Mouse (Mus musculus) kidney, embryonic 16.5 days (tissue): ENCODE data around the gene Iqgap2. TPM values are rescaled to one million over a fixed set of nuclear protein-coding genes. Genes with fewer than 3 reads are reported as not detected.

Experiments used
- ATAC-seq: fragments of 200-750 bp; cut with Nextera tagmentation; 2 replicates; pipeline ENCODE4 v1.8.0; 2017; ENCODE audit warnings: moderate TSS enrichment; ENCODE audit not compliant: low FRiP score, low TSS enrichment
- H3K27ac ChIP-seq: fragments of 300-500 bp; sonication (generic); 2 replicates; pipeline ENCODE4 v1.5.1; 2014; ENCODE audit warnings: low read length
- H3K27me3 ChIP-seq: fragments of 300-500 bp; sonication (generic); 2 replicates; pipeline ENCODE4 v1.6.1; 2014; ENCODE audit warnings: low read length, control low read depth, mixed read lengths; ENCODE audit not compliant: insufficient read depth
- H3K36me3 ChIP-seq: fragments of 300-500 bp; sonication (generic); 2 replicates; pipeline ENCODE4 v1.6.1; 2014; ENCODE audit warnings: low read length, control low read depth, mixed read lengths; ENCODE audit not compliant: insufficient read depth
- H3K4me1 ChIP-seq: fragments of 300-500 bp; sonication (generic); 2 replicates; pipeline ENCODE4 v1.6.1; 2014; ENCODE audit warnings: low read length, control low read depth, mixed read lengths; ENCODE audit not compliant: insufficient read depth
- H3K4me2 ChIP-seq: fragments of 300-500 bp; sonication (generic); replicated peaks from 2 replicates; pipeline ENCODE4 v1.6.1; 2014; ENCODE audit warnings: low read depth, low read length
- H3K4me3 ChIP-seq: fragments of 300-500 bp; sonication (generic); 2 replicates; pipeline ENCODE4 v1.5.1; 2014; ENCODE audit warnings: mild to moderate bottlenecking, low read length
- H3K9ac ChIP-seq: fragments of 300-500 bp; sonication (generic); replicated peaks from 2 replicates; pipeline ENCODE4 v1.6.1; 2014; ENCODE audit warnings: low read length
- H3K9me3 ChIP-seq: fragments of 300-500 bp; sonication (generic); 2 replicates; pipeline ENCODE4 v1.6.1; 2016; ENCODE audit warnings: low read length, control low read depth
- WGBS: fragments of 180-500 bp; shearing (Covaris S2); extraction: QIAGEN DNeasy Blood & Tissue Kit; methylation state at CpG from one replicate; pipeline ENCODE4 v1.1.7; 2014; 5-methylcytosine and 5-hydroxymethylcytosine counted together
- polyA plus RNA-seq: library from polyadenylated mRNA; unstranded; fragments of >200 nt; fragmentation: Nextera tagmentation; extraction: Ambion mirVana; gene quantifications from 2 replicates; pipeline ENCODE4 v1.2.1, GENCODE M21; 2015

Gene Iqgap2
- polyA plus RNA-seq, 1 experiment from 2014 or later = 10.5 TPM

- Histone ChIP-seq H3K4me3 (no peak overlapping the region), H3K27me3 (no peaks in the 10 kb centered on the region), H3K4me2 (no peak overlapping the region), H3K4me1 (no peaks in the 10 kb centered on the region), H3K36me3 (peaks cover 4% of the 10 kb centered on the region), H3K27ac (no peak overlapping the region), H3K9ac (no peak overlapping the region), H3K9me3 (no peaks in the 10 kb centered on the region)
- ATAC-seq = no peak
- WGBS = 76% methylated on average over 5 of the region's 5 CpGs
These were observed 295.8 kb downstream of the Iqgap2 start for GRCm38 (mm10) chr13:95595921-95596320.

GRCm38 (mm10) chr13:95595411-95595810, 296.3 kb downstream of the Iqgap2 start:
- Histone ChIP-seq H3K36me3 (no peaks in the 10 kb centered on the region; the same call in 1 of the 2 replicates), H3K27ac (no peak overlapping the region), H3K4me1 (no peaks in the 10 kb centered on the region), H3K9me3 (no peaks in the 10 kb centered on the region), H3K4me3 (no peak overlapping the region), H3K4me2 (no peak overlapping the region), H3K9ac (no peak overlapping the region), H3K27me3 (no peaks in the 10 kb centered on the region)
- 82% methylated on average over 7 of the region's 7 CpGs for WGBS
- no peak for ATAC-seq

GRCm38 (mm10) chr13:95592860-95593259, 298.9 kb downstream of the Iqgap2 start:
- WGBS = 75% methylated on average over 10 of the region's 10 CpGs
- no peaks in the 10 kb centered on the region for H3K27me3 ChIP-seq
- H3K4me1 ChIP-seq = no peaks in the 10 kb centered on the region
- H3K4me2 ChIP-seq = no peak overlapping the region
- no peaks in the 10 kb centered on the region for H3K36me3 ChIP-seq
- H3K9me3 ChIP-seq = no peaks in the 10 kb centered on the region
- no peak overlapping the region for H3K9ac ChIP-seq
- H3K4me3 ChIP-seq = no peak overlapping the region
- no peak overlapping the region for H3K27ac ChIP-seq
- no peak for ATAC-seq

GRCm38 (mm10) chr13:95591606-95592005, 300.1 kb downstream of the Iqgap2 start:
- H3K27me3 ChIP-seq = no peaks in the 10 kb centered on the region
- no peak overlapping the region for H3K27ac ChIP-seq
- H3K4me3 ChIP-seq = no peak overlapping the region
- H3K4me1 ChIP-seq = no peaks in the 10 kb centered on the region
- H3K4me2 ChIP-seq = no peak overlapping the region
- H3K36me3 ChIP-seq = no peaks in the 10 kb centered on the region
- no peak overlapping the region for H3K9ac ChIP-seq
- 95% methylated on average over 3 of the region's 3 CpGs for WGBS
- no peak for ATAC-seq
- H3K9me3 ChIP-seq = no peaks in the 10 kb centered on the region

- no peak overlapping the region for H3K27ac ChIP-seq
- no peaks in the 10 kb centered on the region for H3K36me3 ChIP-seq
- H3K4me3 ChIP-seq = no peak overlapping the region
- H3K4me1 ChIP-seq = no peaks in the 10 kb centered on the region
- H3K9ac ChIP-seq = no peak overlapping the region
- no peak for ATAC-seq
- H3K4me2 ChIP-seq = no peak overlapping the region
- no peaks in the 10 kb centered on the region for H3K27me3 ChIP-seq
- 82% methylated on average over 4 of the region's 4 CpGs for WGBS
- no peaks in the 10 kb centered on the region for H3K9me3 ChIP-seq
These were observed 304.1 kb downstream of the Iqgap2 start for GRCm38 (mm10) chr13:95587628-95588027.

- 78% methylated on average over 5 of the region's 5 CpGs for WGBS
- H3K4me3 ChIP-seq = no peak overlapping the region
- no peaks in the 10 kb centered on the region for H3K36me3 ChIP-seq
- no peak overlapping the region for H3K27ac ChIP-seq
- no peaks in the 10 kb centered on the region for H3K9me3 ChIP-seq
- no peak for ATAC-seq
- no peaks in the 10 kb centered on the region for H3K4me1 ChIP-seq
- no peak overlapping the region for H3K9ac ChIP-seq
- no peaks in the 10 kb centered on the region for H3K27me3 ChIP-seq
- no peak overlapping the region for H3K4me2 ChIP-seq
These were observed 306.8 kb downstream of the Iqgap2 start for GRCm38 (mm10) chr13:95584898-95585297.

GRCm38 (mm10) chr13:95583237-95584189, 308.2 kb downstream of the Iqgap2 start:
- no peak overlapping the region for H3K4me2 ChIP-seq
- H3K27me3 ChIP-seq = no peaks in the 10 kb centered on the region
- H3K4me3 ChIP-seq = no peak overlapping the region
- H3K9me3 ChIP-seq = no peaks in the 10 kb centered on the region
- H3K9ac ChIP-seq = no peak overlapping the region
- no peak for ATAC-seq
- H3K4me1 ChIP-seq = no peaks in the 10 kb centered on the region
- H3K27ac ChIP-seq = no peak overlapping the region
- no peaks in the 10 kb centered on the region for H3K36me3 ChIP-seq
- WGBS = 75% methylated on average over 19 of the region's 19 CpGs

GRCm38 (mm10) chr13:95581850-95582249, 309.9 kb downstream of the Iqgap2 start:
- Histone ChIP-seq H3K4me2 (no peak overlapping the region), H3K9me3 (no peaks in the 10 kb centered on the region), H3K9ac (no peak overlapping the region), H3K4me1 (no peaks in the 10 kb centered on the region), H3K27me3 (no peaks in the 10 kb centered on the region), H3K27ac (no peak overlapping the region), H3K4me3 (no peak overlapping the region), H3K36me3 (no peaks in the 10 kb centered on the region)
- 40% methylated on average over 1 of the region's 1 CpGs for WGBS
- ATAC-seq = no peak

GRCm38 (mm10) chr13:95578016-95578697, 313.6 kb downstream of the Iqgap2 start:
- Histone ChIP-seq H3K36me3 (no peaks in the 10 kb centered on the region), H3K9ac (no peak overlapping the region), H3K4me1 (no peaks in the 10 kb centered on the region), H3K27me3 (no peaks in the 10 kb centered on the region), H3K9me3 (no peaks in the 10 kb centered on the region), H3K4me3 (no peak overlapping the region), H3K27ac (no peak overlapping the region), H3K4me2 (no peak overlapping the region)
- WGBS = 84% methylated on average over 5 of the region's 5 CpGs
- no peak for ATAC-seq
